Mouse (Mus musculus) cerebellum, adult 2 months (tissue): Measurements from ENCODE around the gene Rbak.
"Not testable (repeated sequence)": the region's sequence is repeated elsewhere in the genome, so short reads cannot be mapped to it uniquely, and the experiment has no call there.

ENCODE experiments used
- CTCF ChIP-seq: fragments of 200-500 bp; IDR thresholded peaks from 2 replicates; pipeline ENCODE4 v1.5.1; 2011; ENCODE audit warnings: low read depth, mild to moderate bottlenecking, control low read depth, low read length, moderate library complexity, borderline replicate concordance; ENCODE audit not compliant: insufficient read depth
- POLR2A ChIP-seq: fragments of 200-500 bp; IDR thresholded peaks from 2 replicates; pipeline ENCODE4 v1.6.1; 2011; ENCODE audit warnings: low read length, control low read depth, borderline replicate concordance; ENCODE audit not compliant: insufficient read depth

DNA sequence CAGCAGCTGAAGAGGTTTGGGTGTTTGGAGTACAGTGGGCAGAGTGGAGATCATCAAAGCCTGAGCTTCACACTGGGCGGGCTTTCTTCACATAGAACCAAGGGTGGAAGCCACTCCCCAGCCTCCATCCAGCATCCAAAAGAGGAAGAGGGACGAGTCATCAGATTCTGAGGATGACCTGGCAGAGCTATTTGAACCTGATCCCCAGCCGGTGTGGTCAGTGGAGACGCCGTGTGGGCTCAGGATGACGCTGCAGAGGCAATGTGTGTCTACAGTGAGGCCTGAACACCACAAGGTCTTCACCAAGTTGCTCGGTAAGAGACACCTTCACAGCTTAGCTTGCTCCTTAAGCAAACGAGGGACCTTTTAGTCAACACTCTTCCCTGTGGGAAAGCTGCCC is 14.2 kb upstream of the Rbak start:
- not testable (repeated sequence) for TF ChIP-seq POLR2A, CTCF
